Mouse (Mus musculus): ENCODE results near the gene Wdr25. TPM values are rescaled to one million over a fixed set of nuclear protein-coding genes. Genes with fewer than 3 reads are reported as not detected.

Wdr25 gene
- total RNA-seq, 2 experiments from 2014 or later = 5.8 to 8.1 TPM

DNA sequence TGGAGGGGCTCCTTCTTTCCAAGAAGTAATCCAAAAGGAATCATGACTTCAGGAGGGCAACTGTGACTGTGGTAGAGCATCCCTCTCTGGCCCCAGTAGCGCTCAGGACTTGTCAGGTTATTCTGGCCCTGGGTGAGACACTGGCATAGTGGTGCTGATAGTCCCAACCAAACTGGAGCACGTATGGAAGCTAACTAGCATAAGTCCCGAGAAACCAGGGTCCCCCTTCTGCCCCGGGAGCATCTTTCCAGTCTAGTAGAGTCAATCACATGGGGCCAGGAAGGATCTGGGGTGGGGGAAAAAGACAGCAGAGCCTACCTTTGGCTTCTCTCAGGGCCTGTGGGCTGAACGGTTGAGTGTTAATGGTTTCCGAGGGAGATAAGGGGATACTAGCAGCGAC is 175.3 kb downstream of the Wdr25 start:
- no peak for DNase-seq

- DNase-seq = no peak
These were observed 176.3 kb downstream of the Wdr25 start for GRCm38 (mm10) chr12:109069751-109070150.

DNA sequence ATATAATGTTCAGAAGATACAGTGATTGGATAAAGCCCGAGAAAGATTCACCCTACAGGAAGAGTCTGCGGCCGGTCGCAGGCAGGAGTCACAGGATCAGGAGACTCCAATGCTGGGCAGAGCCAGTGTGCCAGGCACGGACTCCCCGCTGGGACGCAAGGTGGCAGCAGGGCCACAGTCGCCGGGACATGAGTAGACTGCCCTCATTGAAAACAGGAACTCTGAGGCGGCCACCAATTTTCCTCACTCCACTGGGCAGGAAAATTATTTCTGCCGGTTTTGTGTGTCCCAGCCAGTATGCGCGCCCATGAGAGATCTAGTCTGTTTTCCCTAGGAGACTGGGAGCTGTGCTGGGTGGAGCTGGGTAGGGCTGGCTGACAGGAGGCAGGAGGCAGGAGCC is 177.8 kb downstream of the Wdr25 start:
- DNase-seq = peak in 1 of 2 experiments; percentile 11

DNA sequence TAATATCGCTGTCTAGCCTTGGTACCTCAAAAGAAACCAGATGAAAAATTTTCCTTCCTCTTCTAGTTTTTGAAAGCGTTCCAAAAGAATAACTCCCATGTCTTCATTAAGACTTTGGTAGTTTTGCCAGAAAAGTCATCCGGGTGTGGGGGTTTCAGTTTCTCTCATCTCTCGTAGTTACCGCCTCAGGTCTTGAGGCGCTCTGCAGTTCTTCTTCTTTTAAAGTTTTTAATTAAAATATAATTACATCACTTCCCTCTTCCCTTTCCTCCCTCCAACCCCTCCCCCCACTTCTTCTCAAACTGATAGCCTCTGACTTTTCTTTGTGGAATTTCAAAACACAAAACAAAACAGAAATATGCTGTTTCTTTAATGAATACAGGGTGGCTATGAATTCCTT is 180.7 kb downstream of the Wdr25 start:
- DNase-seq = no peak

DNA sequence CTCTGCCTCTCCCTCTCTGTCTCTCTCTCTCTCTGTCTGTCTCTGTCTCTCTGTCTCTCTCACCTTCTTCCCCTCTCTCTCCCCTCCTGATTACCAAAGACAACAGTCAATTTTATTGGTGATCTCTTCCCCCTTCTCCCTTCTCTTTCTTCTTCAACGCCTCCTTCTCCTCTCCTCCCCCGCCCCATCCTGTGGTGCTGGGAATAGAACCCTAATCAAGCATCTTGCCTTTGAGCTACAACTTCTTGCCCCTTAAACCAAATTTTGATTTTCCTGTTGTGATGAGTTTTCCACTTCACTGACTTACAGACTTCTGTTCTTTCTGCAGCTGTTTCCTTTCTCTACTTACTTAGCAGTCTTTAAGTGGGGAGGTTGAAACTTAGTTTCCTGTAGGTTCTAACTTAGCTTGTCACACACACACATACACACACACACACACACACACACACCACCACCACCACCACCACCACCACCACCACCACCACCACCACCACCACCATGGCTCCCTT is 181.4 kb downstream of the Wdr25 start:
- no peak for DNase-seq

- no peak for DNase-seq
These were observed 183.6 kb downstream of the Wdr25 start for GRCm38 (mm10) chr12:109077036-109077435.

Other genes with a start within 250 kb of the Wdr25 start
- gene Degs2, start 191.3 kb upstream of the Wdr25 start, total RNA-seq (2021) = under 1 TPM in 1 of 2 experiments, not detected in 1; 0.23 TPM
- gene Yy1, start 100.7 kb upstream of the Wdr25 start, total RNA-seq (2021) = 10 to 100 TPM; 69.4 to 84.1 TPM
- gene Slc25a29, start 57.7 kb upstream of the Wdr25 start, total RNA-seq (2021) = 10 to 100 TPM; 13.6 to 19.5 TPM
- gene Slc25a47, start 57.6 kb upstream of the Wdr25 start, total RNA-seq (2021) = 10 to 100 TPM; 11.2 to 13.5 TPM
- 10 to 100 TPM; 59.0 to 63.1 TPM for gene Wars, start 543 bp downstream of the Wdr25 start, total RNA-seq (2021)
- gene Begain, start 174.6 kb downstream of the Wdr25 start, total RNA-seq (2021) = 1 to 10 TPM; 2.9 to 4.0 TPM